Mouse (Mus musculus): Measurements from ENCODE around the gene Gldc. TPM values are rescaled to one million over a fixed set of nuclear protein-coding genes. Genes with fewer than 3 reads are reported as not detected.
A peak's percentile ranks its signal among the peaks of the same experiment; 100 is the strongest.

The Gldc gene
- polyA plus RNA-seq, 1 experiment from 2014 or later = 0.10 TPM

- whole genome bisulfite sequencing = 31% methylated on average over 14 of the region's 14 CpGs
- Histone ChIP-seq H3K9ac (replicated peaks; ENCODE audit: low read depth) (no peak overlapping the region), H3K4me2 (replicated peaks; ENCODE audit: low read depth, low read length) (peak overlapping the region; percentile 35; the same call in 1 of the 2 replicates), H3K27ac (ENCODE audit: low read length) (no peak overlapping the region), H3K9me3 (ENCODE audit: low read length) (no peaks in the 10 kb centered on the region), H3K4me1 (ENCODE audit: insufficient read depth, low read depth, low read length) (no peaks in the 10 kb centered on the region), H3K36me3 (ENCODE audit: insufficient read depth, low read length) (no peaks in the 10 kb centered on the region), H3K27me3 (replicated peaks; ENCODE audit: insufficient read depth, low read length) (no peaks in the 10 kb centered on the region), H3K4me3 (ENCODE audit: low read depth, low read length) (no peak overlapping the region; the same call in 1 of the 2 replicates)
- DNase-seq (ENCODE audit: low spot score) = peak; percentile 65
- no peak for TF ChIP-seq CTCF (IDR thresholded peaks at IDR 0.05)
- peak; percentile 37; the same call in 1 of the 2 replicates for TF ChIP-seq EP300 (IDR thresholded peaks at IDR 0.05)
- peak; percentile 55 for ATAC-seq
These were observed 60.2 kb downstream of the Gldc start for GRCm38 (mm10) chr19:30114919-30115441.

- ATAC-seq (no peak), DNase-seq (ENCODE audit: low spot score) (no peak)
- H3K9me3 ChIP-seq (ENCODE audit: low read length) = no peaks in the 10 kb centered on the region
- TF ChIP-seq CTCF (IDR thresholded peaks at IDR 0.05) = no peak
- TF ChIP-seq EP300 (IDR thresholded peaks at IDR 0.05) = no peak
- no peak overlapping the region for H3K27ac ChIP-seq (ENCODE audit: low read length)
- no peak overlapping the region for H3K4me3 ChIP-seq (ENCODE audit: low read depth, low read length)
- no peak overlapping the region for H3K9ac ChIP-seq (replicated peaks; ENCODE audit: low read depth)
- no peaks in the 10 kb centered on the region for H3K4me1 ChIP-seq (ENCODE audit: insufficient read depth, low read depth, low read length)
- H3K27me3 ChIP-seq (replicated peaks; ENCODE audit: insufficient read depth, low read length) = no peaks in the 10 kb centered on the region
- no peaks in the 10 kb centered on the region for H3K36me3 ChIP-seq (ENCODE audit: insufficient read depth, low read length)
- no peak overlapping the region for H3K4me2 ChIP-seq (replicated peaks; ENCODE audit: low read depth, low read length)
- 93% methylated on average over 16 of the region's 16 CpGs for WGBS
These were observed 62.1 kb downstream of the Gldc start for GRCm38 (mm10) chr19:30112961-30113688.

- H3K4me3 ChIP-seq (ENCODE audit: low read depth, low read length) = no peak overlapping the region
- TF ChIP-seq EP300 (IDR thresholded peaks at IDR 0.05) (no peak), CTCF (IDR thresholded peaks at IDR 0.05) (no peak)
- no peaks in the 10 kb centered on the region for H3K36me3 ChIP-seq (ENCODE audit: insufficient read depth, low read length)
- 0 out of 2 replicates have a peak, but pooled peaks cover 2% of the 10 kb centered on the region for H3K4me1 ChIP-seq (ENCODE audit: insufficient read depth, low read depth, low read length)
- H3K4me2 ChIP-seq (replicated peaks; ENCODE audit: low read depth, low read length) = no peak overlapping the region
- no peaks in the 10 kb centered on the region for H3K9me3 ChIP-seq (ENCODE audit: low read length)
- ATAC-seq = no peak
- H3K9ac ChIP-seq (replicated peaks; ENCODE audit: low read depth) = no peak overlapping the region
- 91% methylated on average over 3 of the region's 3 CpGs for WGBS
- no peak for DNase-seq (ENCODE audit: low spot score)
- no peak overlapping the region for H3K27ac ChIP-seq (ENCODE audit: low read length)
- H3K27me3 ChIP-seq (replicated peaks; ENCODE audit: insufficient read depth, low read length) = no peaks in the 10 kb centered on the region
These were observed 63.8 kb downstream of the Gldc start for GRCm38 (mm10) chr19:30111421-30111820.

- Histone ChIP-seq H3K27me3 (replicated peaks; ENCODE audit: insufficient read depth, low read length) (no peaks in the 10 kb centered on the region), H3K4me2 (replicated peaks; ENCODE audit: low read depth, low read length) (no peak overlapping the region), H3K36me3 (ENCODE audit: insufficient read depth, low read length) (no peaks in the 10 kb centered on the region), H3K4me1 (ENCODE audit: insufficient read depth, low read depth, low read length) (0 out of 2 replicates have a peak, but pooled peaks cover 2% of the 10 kb centered on the region), H3K27ac (ENCODE audit: low read length) (no peak overlapping the region), H3K9me3 (ENCODE audit: low read length) (no peaks in the 10 kb centered on the region), H3K9ac (replicated peaks; ENCODE audit: low read depth) (no peak overlapping the region), H3K4me3 (ENCODE audit: low read depth, low read length) (no peak overlapping the region)
- no peak for DNase-seq (ENCODE audit: low spot score)
- TF ChIP-seq EP300 (IDR thresholded peaks at IDR 0.05) (no peak), CTCF (IDR thresholded peaks at IDR 0.05) (no peak)
- 84% methylated on average over 6 of the region's 6 CpGs for WGBS
- ATAC-seq = no peak
These were observed 66.1 kb downstream of the Gldc start for GRCm38 (mm10) chr19:30109122-30109521.

GRCm38 (mm10) chr19:30108616-30109015 lies 66.6 kb downstream of the Gldc start:
- Histone ChIP-seq H3K4me3 (ENCODE audit: low read depth, low read length) (no peak overlapping the region), H3K27ac (ENCODE audit: low read length) (no peak overlapping the region), H3K36me3 (ENCODE audit: insufficient read depth, low read length) (no peaks in the 10 kb centered on the region), H3K9ac (replicated peaks; ENCODE audit: low read depth) (no peak overlapping the region), H3K4me1 (ENCODE audit: insufficient read depth, low read depth, low read length) (0 out of 2 replicates have a peak, but pooled peaks cover 2% of the 10 kb centered on the region), H3K4me2 (replicated peaks; ENCODE audit: low read depth, low read length) (no peak overlapping the region), H3K9me3 (ENCODE audit: low read length) (no peaks in the 10 kb centered on the region), H3K27me3 (replicated peaks; ENCODE audit: insufficient read depth, low read length) (no peaks in the 10 kb centered on the region)
- no peak for TF ChIP-seq CTCF (IDR thresholded peaks at IDR 0.05)
- ATAC-seq (no peak), DNase-seq (ENCODE audit: low spot score) (no peak)

- Histone ChIP-seq H3K27ac (ENCODE audit: low read length) (no peak overlapping the region), H3K9ac (replicated peaks; ENCODE audit: low read depth) (no peak overlapping the region), H3K4me2 (replicated peaks; ENCODE audit: low read depth, low read length) (no peak overlapping the region), H3K4me1 (ENCODE audit: insufficient read depth, low read depth, low read length) (0 out of 2 replicates have a peak, but pooled peaks cover 2% of the 10 kb centered on the region), H3K36me3 (ENCODE audit: insufficient read depth, low read length) (no peaks in the 10 kb centered on the region), H3K9me3 (ENCODE audit: low read length) (no peaks in the 10 kb centered on the region), H3K4me3 (ENCODE audit: low read depth, low read length) (no peak overlapping the region), H3K27me3 (replicated peaks; ENCODE audit: insufficient read depth, low read length) (no peaks in the 10 kb centered on the region)
- WGBS = 63% methylated on average over 10 of the region's 10 CpGs
- DNase-seq (ENCODE audit: low spot score) (peak; percentile 83), ATAC-seq (peak; percentile 65)
- TF ChIP-seq CTCF (IDR thresholded peaks at IDR 0.05) (no peak), EP300 (IDR thresholded peaks at IDR 0.05) (no peak)
These were observed 67.9 kb downstream of the Gldc start for GRCm38 (mm10) chr19:30107221-30107845.

Data from lung, postnatal 0 days (tissue).